Mouse (Mus musculus) left cerebral cortex, postnatal 14 days (tissue): ENCODE measurements around the gene Znrf2. TPM values are rescaled to one million over a fixed set of nuclear protein-coding genes. Genes with fewer than 3 reads are reported as not detected.

Experiments
- DNase-seq, 2 experiments: peaks; one replicate each; pipeline ENCODE4 v3.0.0; 2021 to 2022; ENCODE audit warnings: low spot score in 2 of 2, mixed read lengths in 1 of 2
- intact Hi-C: fragments of 180-260 bp; cut with DNase I; formaldehyde crosslinking; loops from one replicate; pipeline ENCODE4 v1.15.1; 2025
- total RNA-seq, 2 experiments: library from RNA; stranded (reverse); gene quantifications; 2 replicates each; pipeline ENCODE4 v1.2.3; 2021

Gene Znrf2
- total RNA-seq, 2 experiments from 2014 or later: 19.4 to 21.8 TPM

GRCm38 (mm10) chr6:54934930-54935329 is 118.2 kb downstream of the Znrf2 start:
- DNase-seq: no peak
- intact Hi-C loops: no loop called here

GRCm38 (mm10) chr6:54936496-54936895 is 119.8 kb downstream of the Znrf2 start:
- DNase-seq: no peak
- intact Hi-C loops: no loop called here

- DNase-seq: no peak
- intact Hi-C loops: no loop called here
Measured at GRCm38 (mm10) chr6:54939631-54940030, 122.9 kb downstream of the Znrf2 start.

- intact Hi-C loops: no loop called here
- no peak for DNase-seq
Measured at GRCm38 (mm10) chr6:54940126-54940525, 123.4 kb downstream of the Znrf2 start.

- DNase-seq: no peak
- intact Hi-C loops: no loop called here
Measured at GRCm38 (mm10) chr6:54941149-54941548, 124.4 kb downstream of the Znrf2 start.

Other genes starting within 250 kb of the Znrf2 start
- gene Plekha8, start 221.8 kb upstream of the Znrf2 start, total RNA-seq: 1 to 10 TPM; 8.5 to 9.4 TPM
- 1 to 10 TPM; 8.4 to 9.7 TPM for gene Fkbp14, start 219.6 kb upstream of the Znrf2 start, total RNA-seq
- gene Mturn, start 135.3 kb upstream of the Znrf2 start, total RNA-seq: 10 to 100 TPM; 91.4 to 98.7 TPM
- gene Nod1, start 155.7 kb downstream of the Znrf2 start, total RNA-seq: 1 to 10 TPM; 3.0 to 3.2 TPM
- gene Ggct, start 176.0 kb downstream of the Znrf2 start, total RNA-seq: 10 to 100 TPM; 29.9 to 32.5 TPM
- 100 to 1,000 TPM; 152 to 156 TPM for gene Gars, start 221.1 kb downstream of the Znrf2 start, total RNA-seq